Mouse (Mus musculus): ENCODE results near the gene Drap1.

Gene Drap1

DNA sequence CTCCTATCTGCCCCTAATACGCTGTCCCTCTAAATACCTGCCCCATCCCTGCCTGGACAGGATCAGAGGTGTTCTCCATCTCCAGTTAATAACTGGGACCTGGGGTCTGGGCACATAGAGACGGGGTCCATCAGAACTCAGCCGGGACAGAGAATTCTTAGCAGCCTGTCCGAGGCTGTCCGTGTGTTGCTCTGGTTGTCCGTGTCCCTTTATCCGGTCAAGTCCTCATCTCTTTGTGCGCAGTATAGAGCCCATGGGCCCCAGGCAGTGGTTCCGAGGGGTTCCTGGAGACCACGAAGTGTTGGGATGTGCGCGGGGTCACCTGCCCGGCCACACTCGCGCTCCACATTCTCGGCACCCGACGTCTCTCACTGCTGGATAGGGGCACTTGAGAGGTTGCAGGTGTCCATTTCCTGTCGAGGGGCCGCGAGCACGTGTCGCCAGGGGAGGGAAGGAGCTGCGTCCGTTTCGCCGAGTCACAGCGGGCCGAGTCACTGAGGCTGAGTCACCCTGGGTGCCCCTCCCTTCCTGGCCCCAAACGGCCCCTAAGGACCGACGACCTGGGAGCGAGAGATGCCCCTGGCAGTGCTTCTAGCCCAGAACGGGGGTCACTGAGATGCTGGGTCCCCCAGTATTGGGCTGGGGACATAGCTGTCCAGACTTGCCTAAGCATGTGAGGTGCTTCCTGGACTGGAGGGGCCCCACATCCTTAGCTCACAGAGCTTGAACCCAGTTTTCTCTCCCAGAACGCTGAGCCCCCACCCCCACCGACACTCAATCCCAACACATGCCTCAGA is 23.8 kb upstream of the Drap1 start:
- peak in 1 of 2 experiments; percentile 17 for DNase-seq

DNA sequence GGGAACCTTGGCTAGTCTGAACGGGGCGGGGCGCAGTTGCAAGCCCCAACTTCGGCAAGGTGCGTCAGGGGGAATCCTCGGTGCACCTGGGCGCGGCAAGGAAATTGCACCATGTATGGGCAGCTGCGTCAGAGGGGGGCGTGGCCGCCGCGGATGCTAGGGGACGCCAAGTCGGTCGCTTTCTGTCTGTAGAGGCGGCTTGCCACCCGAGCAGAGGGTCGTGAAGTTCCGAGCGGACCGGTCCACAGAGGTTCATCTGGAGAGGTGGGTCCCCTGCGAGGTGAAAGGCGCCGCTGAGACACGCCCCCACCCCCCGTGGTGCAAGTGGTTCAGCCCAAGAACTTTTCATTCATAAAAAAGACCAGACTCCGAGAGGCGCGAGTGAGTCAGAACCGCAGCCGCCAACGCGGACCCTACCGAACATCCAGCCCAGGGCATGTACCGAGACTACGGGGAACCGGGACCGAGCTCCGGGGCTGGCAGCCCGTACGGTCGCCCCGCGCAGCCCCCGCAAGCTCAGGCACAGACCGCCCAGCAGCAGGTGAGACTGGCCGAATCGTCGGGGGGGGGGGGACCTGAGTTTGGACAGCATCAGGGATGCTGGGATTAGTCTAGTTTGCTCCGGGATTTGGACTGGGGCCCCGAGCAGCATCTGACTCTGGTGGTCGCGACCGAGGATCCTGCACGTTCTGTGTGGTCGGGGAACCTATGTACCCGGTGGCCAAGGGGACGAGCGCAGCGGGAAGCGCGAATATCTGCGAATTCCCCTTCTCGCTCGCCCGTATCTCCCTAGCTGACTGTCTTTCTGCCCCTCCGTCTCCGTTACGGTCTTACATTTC is 23.0 kb upstream of the Drap1 start, which contains the start of gene Fosl1:
Gene Fosl1, plus strand, starts transcription at position 33 of the 839 bp plus-strand sequence.
- peak; percentile 84 to 86 for DNase-seq

DNA sequence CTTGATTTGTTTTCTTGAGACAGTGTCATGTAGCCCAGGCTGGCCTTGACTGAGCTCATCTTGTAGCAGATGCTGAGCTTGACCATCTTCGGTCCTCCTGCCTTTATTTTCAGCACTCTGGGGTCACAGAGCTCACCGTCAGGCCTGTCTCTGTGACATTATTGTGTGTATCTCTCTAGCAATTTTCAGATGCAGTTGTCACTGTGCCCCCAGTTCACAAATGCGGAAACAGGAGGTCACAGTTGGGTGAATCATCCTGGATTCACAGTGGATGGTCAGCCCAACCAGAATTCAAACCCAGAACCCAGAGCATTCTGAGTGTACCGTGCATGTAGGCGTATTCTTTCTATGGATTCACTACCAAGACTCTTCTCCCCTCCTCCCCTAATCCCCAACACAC is 21.0 kb upstream of the Drap1 start:
- DNase-seq: no peak

DNA sequence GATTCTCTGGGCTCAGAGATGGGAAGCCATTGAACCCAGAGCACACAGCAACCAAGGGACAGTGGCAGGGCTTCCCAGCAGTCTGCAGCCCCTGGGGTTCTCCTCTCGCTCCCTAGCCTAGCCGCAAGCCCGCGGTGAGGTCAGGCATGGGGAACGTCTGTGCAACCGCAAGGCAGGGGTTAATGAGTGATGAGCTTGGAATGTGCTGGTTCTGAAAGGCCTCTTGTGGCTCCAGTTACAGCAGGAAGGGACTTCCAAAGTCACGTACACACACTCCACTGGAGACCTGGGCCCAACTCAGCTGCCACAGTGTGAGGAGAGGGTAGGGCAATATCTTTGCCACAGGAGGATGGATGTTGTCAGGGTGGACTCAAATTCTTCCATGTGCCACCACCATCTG is 20.2 kb upstream of the Drap1 start:
- no peak for DNase-seq

DNA sequence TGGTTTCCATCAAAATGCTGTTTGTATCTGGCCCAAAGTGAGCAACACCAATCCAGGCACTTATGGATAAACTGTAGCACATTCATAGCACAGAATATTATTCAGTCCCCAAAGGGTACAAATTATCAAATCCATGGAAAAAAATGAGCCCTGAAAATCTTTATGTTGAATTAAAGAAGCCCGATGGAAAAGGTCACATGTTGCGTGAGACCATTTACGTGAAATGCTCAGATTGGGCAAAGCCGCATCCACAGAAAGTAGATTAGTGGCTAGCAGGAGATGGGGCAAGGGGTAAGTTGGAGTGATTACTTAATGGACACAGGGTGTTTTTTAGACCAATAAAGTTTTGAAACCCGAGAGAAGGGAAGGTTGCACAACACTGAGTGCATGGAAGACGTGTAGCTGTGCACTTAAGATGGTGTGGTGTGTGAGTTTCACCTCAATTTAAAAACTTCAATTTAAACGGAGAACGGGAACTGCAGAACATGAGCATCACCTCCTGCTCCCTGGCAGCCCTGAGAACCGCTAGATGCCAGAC is 19.7 kb upstream of the Drap1 start:
- DNase-seq: no peak

DNA sequence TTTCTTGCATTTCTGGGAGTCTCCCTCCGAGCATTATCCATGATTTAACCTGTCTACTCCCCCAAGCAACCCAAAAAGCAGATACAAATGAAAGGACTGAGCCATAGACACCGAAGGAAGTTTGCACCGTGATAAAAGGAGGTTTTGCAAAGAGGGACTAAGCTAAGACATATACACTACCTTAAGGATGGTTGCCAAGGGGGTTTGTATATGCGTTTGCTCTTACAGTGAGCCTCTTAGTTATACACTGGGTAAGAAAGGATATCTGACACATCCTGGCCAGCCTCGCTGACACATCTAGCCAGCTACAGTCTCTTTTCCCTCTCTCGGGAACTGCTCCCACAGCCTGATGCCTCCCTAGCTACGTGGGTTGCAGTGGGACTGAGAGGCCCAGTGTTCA is 9.2 kb upstream of the Drap1 start:
- DNase-seq: no peak

DNA sequence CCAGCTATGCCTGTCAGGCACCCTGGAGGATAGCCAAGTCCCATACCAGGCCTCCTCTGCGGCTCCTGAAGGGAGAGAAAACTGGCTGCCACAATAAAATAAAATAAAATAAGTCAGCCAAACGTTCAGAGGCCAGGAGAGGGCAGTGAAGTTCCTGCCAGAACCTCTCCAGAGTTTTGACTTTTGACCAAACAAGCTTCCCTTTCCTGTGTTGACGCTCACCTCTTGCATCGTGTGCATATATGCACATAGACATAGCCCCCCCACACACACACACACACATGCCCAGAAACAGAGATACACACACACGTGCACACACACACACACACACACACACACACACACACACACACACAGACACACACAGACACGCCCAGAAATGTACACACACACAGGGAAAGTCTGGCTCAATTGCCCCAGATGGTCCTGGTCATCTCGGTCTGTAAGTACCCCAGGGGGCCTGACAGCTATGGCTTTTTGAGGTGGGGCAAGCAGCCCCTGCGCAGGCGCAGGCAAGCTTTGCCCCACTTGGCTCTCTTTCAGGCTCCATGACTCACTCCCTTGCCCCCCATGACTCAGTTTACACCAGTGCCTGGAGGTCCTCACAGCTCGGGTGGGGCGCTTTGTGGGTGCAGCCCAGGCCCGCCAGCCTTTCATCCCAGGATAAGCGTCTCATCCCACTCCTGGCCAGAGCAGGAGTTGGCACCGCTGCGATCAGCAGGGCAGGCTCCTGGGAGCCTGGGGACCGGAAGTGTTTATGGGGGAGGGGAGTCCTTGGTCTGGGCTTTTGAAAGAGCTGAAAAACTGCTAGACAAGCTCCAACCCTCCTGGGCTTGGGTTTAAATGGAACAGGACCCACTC is 8.4 kb upstream of the Drap1 start:
- peak; percentile 61 to 67 for DNase-seq

DNA sequence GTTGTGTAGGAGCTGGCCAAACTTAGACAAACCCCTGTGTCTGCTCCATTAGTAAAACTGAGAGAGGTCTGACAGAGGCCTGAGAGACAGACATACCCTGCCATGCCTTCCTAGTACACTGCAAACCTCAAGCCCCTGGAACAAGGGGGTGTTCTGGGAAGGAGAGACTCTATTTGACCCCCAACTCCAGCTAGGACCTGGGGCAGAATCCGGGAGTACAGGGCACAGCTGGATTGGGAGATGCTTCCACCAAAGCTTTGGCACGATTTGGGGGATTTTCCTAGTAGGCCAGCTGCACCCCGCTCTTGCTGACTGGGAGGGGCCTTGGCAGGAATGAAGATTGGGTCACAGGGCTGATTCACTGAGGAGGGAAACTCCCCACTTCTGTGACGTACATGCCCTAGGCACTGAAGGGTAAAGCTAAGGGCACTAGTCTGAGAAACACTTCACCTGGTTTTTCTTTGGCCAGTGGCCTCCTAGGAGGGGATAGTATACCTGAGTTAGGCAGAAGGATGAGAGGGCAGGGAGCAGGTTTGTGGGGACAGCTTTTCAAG is 7.2 kb upstream of the Drap1 start:
- DNase-seq: no peak

DNA sequence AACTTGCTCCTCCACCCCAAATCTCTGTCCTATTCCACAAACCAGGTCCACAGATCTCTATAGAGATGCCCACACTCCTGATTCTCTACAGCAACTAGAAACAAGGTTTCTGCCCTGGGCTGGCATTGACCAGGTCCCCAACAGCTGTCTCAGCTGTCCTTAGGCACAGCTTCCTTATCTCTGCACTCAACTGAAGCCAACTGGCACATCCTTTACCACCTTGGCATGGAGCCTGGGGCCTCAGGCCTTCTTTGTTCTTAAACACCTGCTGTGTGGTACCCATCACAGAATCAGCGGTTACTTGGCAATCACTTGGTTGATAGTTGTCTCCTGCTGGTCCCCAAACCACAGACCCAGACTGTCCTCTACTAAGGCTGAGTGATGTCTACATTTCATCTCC is 5.6 kb upstream of the Drap1 start:
- DNase-seq: peak; percentile 60 to 66

DNA sequence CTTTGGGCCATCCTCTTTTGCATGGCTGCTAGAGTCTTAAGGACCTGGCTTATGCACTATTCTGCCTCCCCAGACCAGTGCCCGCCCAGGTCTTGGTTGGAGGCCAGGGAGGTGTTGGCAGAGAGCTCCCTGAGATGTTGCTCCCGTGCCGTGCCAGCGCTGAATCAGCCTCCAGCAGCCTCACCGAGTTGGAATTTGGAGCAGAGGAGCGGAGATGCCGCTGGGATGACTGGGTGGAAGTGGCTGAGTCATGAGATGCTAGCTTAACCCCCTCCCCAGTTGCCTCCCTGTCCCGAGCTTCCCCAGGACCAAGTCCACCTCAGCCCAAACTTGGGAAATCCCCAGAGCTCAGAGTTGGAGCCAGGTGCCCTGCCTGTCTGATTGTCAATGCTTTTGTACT is 5.0 kb upstream of the Drap1 start:
- DNase-seq: peak; percentile 80 to 85

DNA sequence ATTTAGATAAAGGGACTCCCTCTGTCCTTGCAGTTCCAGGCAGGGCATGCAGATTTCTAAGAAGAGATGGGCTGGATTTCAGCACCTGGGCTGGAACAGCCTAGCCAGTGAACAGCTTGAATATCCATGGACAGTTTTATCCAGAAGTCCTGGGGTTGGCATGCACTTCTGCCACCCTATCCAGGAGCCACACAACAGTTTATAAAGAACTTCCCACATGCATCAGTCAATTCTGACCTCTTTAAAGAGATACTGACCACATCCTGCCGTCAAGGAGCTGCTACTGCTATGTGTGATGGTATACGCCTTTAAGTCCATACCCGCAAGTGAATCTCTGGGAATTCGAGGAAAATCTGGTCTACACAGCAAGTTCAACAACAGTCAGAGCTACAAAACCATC is 4.4 kb upstream of the Drap1 start:
- DNase-seq: no peak

DNA sequence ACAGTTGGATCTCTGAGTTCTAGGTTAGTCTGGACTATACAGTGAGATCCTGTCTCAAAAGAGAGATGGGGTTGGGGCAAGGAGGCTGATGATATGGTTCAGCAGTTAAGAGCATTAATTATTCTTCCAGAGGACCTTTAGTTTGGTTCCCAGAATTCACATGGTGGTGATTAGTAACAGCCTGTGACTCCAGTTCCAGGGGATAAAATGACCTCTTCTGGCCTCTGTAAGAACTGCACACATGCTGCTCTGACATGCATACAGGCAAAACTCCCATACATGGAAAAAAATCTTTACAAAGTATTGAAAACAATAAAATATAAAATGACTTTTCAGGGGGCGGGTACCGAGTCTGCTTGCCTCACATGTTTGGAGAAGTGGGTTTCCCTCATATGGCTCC is 3.3 kb upstream of the Drap1 start:
- DNase-seq: peak; percentile 48 to 60

DNA sequence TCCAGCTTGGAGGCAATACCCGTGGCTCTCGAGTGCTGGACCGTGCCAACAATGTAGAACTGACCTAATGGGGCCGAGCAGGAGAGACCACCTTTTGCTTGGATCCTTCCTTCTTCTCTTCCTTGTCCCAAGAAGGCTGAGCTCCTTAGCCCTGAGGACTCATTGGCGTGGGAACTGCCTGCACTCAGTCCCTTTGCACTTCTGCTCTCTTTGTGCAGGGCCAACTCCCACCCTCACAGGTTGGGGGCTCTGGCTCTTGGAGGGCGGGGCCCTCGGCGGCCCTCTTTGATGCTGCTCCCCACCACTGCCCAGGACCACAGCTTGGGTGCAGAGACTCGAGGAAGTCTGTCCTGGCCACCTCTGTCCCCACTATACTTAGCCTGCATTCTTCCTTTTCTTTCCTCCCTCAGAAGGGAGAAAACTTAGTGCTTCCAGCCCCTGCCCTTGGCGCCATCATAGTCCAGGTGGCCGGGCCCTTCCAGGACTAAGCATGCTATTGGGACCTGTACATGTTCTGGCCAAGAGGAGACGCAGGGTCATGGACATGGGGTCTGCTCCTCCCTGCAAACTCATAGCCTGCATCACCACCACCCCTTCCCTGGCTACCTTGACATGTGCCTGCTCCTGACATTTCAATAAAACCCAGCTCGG is 2.0 kb upstream of the Drap1 start:
- no peak for DNase-seq

DNA sequence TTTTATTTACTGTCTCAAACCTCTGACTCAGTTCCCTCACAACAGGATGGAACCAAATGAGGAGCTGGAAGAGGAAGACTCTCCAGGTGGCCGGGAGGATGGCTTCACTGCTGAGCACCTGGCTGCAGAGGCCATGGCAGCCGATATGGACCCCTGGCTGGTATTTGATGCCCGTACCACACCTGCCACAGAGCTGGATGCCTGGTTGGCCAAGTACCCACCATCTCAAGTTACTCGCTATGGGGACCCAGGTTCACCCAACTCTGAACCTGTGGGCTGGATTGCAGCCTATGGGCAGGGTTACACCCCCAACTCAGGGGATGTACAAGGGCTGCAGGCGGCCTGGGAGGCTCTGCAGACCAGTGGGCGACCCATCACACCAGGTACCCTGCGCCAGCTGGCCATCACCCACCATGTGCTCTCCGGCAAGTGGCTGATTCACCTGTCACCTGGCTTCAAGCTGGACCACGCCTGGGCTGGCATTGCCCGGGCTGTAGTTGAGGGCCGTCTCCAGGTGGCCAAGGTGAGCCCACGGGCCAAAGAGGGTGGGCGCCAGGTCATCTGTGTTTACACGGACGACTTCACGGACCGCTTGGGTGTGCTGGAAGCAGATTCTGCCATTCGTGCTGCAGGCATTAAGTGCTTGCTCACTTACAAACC is 1.3 kb upstream of the Drap1 start:
- peak; percentile 46 to 47 for DNase-seq

DNA sequence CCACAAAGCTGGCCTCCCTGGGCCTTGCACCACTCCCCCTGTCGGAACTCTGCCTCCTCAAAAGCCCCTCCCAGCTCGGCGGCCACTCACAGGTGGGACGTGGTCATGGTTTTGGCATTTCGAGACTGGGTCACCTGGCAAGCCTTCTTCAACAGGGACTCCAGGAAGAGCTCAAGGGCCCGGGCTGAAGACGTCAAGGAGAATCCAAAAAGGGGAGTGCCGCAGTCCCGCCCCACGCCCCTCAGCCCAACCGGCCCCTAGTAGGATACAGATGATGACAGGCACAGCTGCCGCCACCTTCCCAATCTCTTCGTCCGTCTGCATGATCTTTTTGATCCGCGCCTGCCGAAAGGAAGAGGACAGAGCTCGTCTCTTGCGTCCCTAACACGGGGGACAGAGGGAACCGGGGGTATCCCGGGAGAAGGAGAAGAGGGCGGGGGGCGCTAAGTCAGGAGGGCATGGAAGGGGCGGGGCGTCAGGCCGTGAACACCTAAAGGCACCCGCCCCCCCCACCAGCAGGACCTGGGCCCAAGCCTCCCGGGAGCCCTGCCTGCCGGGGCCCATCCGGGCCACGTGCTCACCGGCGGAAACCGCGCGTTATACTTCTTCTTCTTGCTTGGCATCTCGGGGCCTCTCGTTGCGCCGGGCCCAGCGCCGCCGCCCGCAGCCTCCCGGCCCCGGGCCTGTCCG is 542 bp downstream of the Drap1 start:
- DNase-seq: peak; percentile 86

DNA sequence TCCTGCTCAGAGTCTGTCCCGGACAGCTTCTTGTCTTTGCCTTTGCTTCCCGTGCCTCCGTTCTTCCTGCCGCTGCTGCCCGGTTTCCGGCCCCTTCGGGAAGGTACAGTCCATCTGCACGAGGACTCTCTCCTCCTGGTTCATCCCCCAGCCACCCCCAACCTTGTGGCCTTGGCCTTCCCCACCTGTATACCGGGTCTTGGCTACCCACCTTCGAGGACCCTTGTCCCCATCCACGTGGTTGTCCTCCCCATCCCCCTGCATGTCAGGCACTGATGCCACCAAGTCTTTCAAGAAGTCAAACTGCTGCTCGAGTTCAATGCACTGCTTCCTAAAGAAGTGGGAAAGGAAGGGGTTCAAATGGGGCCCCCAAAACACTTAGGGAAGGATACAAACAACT is 1.2 kb downstream of the Drap1 start:
- peak in 1 of 2 experiments; percentile 29 for DNase-seq

DNA sequence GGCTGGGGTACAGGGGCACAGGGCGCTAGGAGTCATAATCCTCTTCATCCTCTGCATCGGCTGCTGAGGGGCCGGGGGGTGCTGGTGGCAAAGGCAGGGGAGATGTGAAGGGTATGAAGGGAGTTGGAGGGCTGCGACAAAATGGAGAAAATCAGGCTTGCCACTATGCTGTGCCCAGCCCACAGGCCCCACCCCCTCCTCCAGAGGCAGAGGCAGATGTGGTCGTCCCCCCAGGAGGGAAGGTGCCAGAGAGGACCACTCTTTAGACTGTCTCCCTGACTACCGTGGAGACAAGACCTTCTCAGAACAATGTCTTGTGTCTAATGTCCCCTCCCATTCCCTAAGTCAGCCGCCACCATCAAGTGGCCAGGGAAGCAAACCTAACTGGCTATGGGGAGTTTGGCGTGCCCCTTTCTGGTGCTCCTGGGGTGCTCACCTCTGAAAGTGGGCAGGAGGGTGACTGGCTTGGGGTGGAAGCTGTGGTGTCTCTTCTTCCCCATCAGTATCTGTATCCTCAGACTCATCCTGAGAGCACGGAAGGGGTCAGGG is 1.8 kb downstream of the Drap1 start:
- peak in 1 of 2 experiments; percentile 26 for DNase-seq

DNA sequence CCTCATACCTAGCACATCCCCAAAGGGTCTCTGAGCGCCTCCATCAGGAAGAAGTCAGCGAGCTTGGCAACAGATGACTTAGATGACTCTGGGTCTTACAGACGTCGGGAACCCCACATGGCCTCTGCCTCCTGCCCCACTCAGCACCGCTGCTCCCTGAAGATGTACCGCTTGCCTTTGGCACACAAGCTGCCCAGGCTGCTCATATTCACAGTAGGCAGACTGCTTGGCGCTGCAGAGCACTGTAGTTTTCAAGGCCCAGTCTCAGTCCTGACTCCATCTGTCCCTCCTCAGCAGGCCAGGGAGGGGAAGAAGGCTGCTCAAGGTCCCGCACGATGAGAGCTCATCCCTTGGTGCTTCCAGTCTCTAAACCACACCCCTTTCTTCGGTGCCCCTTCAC is 2.5 kb downstream of the Drap1 start:
- peak; percentile 58 to 63 for DNase-seq

DNA sequence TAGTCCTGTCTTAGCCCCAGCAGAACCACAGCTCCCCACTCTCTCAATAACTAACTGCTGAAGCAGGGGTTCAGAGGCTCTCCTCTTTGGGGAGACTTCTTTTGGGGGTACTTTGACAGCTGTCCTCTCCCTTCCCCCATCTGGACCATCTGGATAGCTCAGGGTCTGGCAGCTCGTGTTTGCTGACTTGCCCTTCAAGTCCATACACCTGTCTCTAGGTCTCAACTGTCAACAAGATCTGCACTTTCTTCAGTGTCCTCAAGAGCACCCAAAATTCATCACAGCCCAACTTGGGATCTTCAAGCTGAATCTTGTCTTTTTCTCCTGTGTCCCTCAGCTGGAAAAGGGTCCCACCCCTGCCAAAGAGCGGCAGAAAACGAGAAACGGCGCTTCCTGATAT is 3.0 kb downstream of the Drap1 start:
- peak in 1 of 2 experiments; percentile 44 for DNase-seq

DNA sequence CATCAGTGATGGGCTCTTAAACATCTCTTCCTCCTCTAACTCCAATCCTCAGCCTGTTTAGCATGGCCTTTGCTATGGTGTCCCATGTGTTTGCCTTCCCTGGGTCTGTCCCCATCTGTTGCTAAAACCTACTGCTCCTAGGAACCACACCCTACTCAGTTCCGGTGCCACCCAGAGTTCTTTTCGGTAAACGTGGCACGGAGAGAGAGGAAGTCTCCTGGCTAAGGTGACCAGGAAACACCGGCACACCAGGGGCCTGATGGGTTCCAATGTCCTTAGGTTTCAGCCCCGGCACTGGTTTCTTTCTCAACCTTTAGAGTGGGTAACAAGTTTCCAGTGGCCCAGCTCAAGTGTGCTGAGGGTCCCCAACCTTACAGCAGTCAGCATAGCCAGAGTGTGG is 4.2 kb downstream of the Drap1 start:
- no peak for DNase-seq
